ENCODE assay signal across 8 mouse cellular contexts in the genomic region with DNA sequence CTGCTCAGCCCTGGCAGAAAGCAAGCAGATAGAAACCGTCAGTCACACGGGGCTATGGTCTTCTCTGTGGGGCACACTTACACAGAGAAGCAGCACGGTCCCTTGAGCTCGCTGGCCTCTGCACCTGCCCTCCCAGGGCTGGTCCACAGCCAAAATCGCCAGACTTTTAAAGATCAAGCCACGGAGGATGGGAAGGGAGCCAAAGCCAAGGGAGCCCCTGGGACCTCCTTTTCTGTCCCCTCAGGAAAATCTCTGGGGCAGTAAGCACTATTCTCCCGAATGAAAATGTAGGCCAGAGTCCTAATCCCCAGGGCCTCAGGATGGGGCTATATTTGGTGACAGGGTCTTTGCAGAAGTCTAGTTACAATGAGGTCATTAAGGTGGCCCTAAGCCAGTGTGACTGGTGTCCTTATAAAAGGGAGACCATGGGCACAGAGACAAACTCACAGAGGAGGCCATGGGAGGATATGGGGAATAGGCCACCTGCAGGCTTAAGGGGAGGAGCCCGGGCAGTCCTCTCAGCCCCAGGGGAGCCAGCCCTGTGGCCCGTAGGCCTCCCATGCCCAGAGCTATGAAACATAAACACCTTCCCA. TPM values are rescaled to one million over a fixed set of nuclear protein-coding genes. Genes with fewer than 3 reads are reported as not detected.
DNase-seq lines count a peak whose midpoint lies in the region; ATAC-seq and TF ChIP-seq lines count a peak whose summit lies in the region.

No protein-coding gene starts in this region.

- peak; percentile 41 for DNase-seq in NIH3T3 (ENCODE audit: low read depth)
- no peak for DNase-seq in embryonic facial prominence, embryonic 10.5 days (ENCODE audit: low spot score)
- peak; percentile 80 for DNase-seq in kidney, postnatal 10 days
- DNase-seq in skeletal muscle tissue, adult 2 months (ENCODE audit: low read depth, low spot score) = peak; percentile 83
- no peak for DNase-seq in layer of hippocampus, postnatal 36 days
- DNase-seq in thymus, adult 2 months = no peak
- DNase-seq in layer of hippocampus, postnatal 14 days (ENCODE audit: low spot score in 2 of 2) = no peak

- H3K4me3 ChIP-seq in embryonic facial prominence, embryonic 10.5 days = peak overlapping the region; percentile 23; the same call in 1 of the 2 replicates
- H3K4me3 ChIP-seq in heart, embryonic 13.5 days = no peak overlapping the region
- H3K4me3 ChIP-seq in thymus, adult 2 months (ENCODE audit: control insufficient read depth, insufficient read depth, low read length) = no peak overlapping the region

- H3K9me3 ChIP-seq in embryonic facial prominence, embryonic 10.5 days = no peaks in the 10 kb centered on the region
- no peaks in the 10 kb centered on the region for H3K9me3 ChIP-seq in heart, embryonic 13.5 days

- no peak for TF ChIP-seq CTCF in thymus, adult 2 months (IDR thresholded peaks at IDR 0.05; ENCODE audit: borderline replicate concordance, control insufficient read depth, extremely low read depth, insufficient read depth, low read length, poor library complexity)

- H3K4me2 ChIP-seq in heart, embryonic 13.5 days = peak overlapping the region; percentile 9; the same call in 1 of the 2 replicates

- peak overlapping the region; percentile 87 for H3K27ac ChIP-seq in embryonic facial prominence, embryonic 10.5 days (replicated peaks)
- H3K27ac ChIP-seq in heart, embryonic 13.5 days (replicated peaks) = peak overlapping the region; percentile 81
- no peak overlapping the region for H3K27ac ChIP-seq in thymus, adult 2 months (ENCODE audit: control insufficient read depth, insufficient read depth, low read length)

- peaks cover 69% of the 10 kb centered on the region for H3K4me1 ChIP-seq in embryonic facial prominence, embryonic 10.5 days
- H3K4me1 ChIP-seq in heart, embryonic 13.5 days = peaks cover 82% of the 10 kb centered on the region
- peaks cover 83% of the 10 kb centered on the region for H3K4me1 ChIP-seq in thymus, adult 2 months (replicated peaks; ENCODE audit: control insufficient read depth, insufficient read depth, low read length)

- H3K9ac ChIP-seq in heart, embryonic 13.5 days = peak overlapping the region; percentile 61

- TF ChIP-seq POLR2A in thymus, adult 2 months (IDR thresholded peaks at IDR 0.05; ENCODE audit: control insufficient read depth, extremely low read depth, insufficient read depth, low read length, poor library complexity) = no peak

- H3K27me3 ChIP-seq in embryonic facial prominence, embryonic 10.5 days (replicated peaks; ENCODE audit: low read depth, poor library complexity, severe bottlenecking) = no peaks in the 10 kb centered on the region
- no peaks in the 10 kb centered on the region for H3K27me3 ChIP-seq in heart, embryonic 13.5 days (replicated peaks)
- H3K27me3 ChIP-seq in thymus, adult 2 months (ENCODE audit: control insufficient read depth, insufficient read depth, low read length) = no peaks in the 10 kb centered on the region

- ATAC-seq in heart, embryonic 13.5 days (ENCODE audit: extremely low read depth, insufficient number of reproducible peaks, low FRiP score, low TSS enrichment) = no peak

- 43% methylated on average over 9 of the region's 9 CpGs for WGBS in embryonic facial prominence, embryonic 10.5 days
- 40% methylated on average over 9 of the region's 9 CpGs for WGBS in heart, embryonic 13.5 days
- WGBS in thymus, adult 2 months = 63% methylated on average over 9 of the region's 9 CpGs

- no peaks in the 10 kb centered on the region for H3K36me3 ChIP-seq in embryonic facial prominence, embryonic 10.5 days (replicated peaks)
- H3K36me3 ChIP-seq in heart, embryonic 13.5 days = no peaks in the 10 kb centered on the region
- no peaks in the 10 kb centered on the region for H3K36me3 ChIP-seq in thymus, adult 2 months (ENCODE audit: control insufficient read depth, insufficient read depth, low read length)

RNA-seq across cellular contexts. Expression of a gene that starts 53.9 kb away (rescaled TPM):
- polyA plus RNA-seq in embryonic facial prominence, embryonic 10.5 days (2016; fragmentation: Nextera tagmentation; extraction: Ambion mirVana) = 34.8 and 42.2 TPM in 2 replicates
- 42.8 and 47.2 TPM in 2 replicates for polyA plus RNA-seq in heart, embryonic 13.5 days (2015; fragmentation: Nextera tagmentation; extraction: Ambion mirVana)
- total RNA-seq in layer of hippocampus, postnatal 36 days (2021) = 10 to 100 TPM; 32.6 to 45.9 TPM
- 22.2 and 29.0 TPM in 2 replicates for polyA plus RNA-seq in thymus, adult 2 months (2012; rRNA removed)
- 10 to 100 TPM; 53.7 to 56.6 TPM for total RNA-seq in layer of hippocampus, postnatal 14 days (2021)

Comparison
In these comparisons a context has a peak if more than half of its experiments do, and no peak if none do; other contexts are left out.
1. DNase-seq: peak in NIH3T3 (single experiment), kidney, postnatal 10 days (single experiment) and skeletal muscle tissue, adult 2 months (single experiment); none in embryonic facial prominence, embryonic 10.5 days (single experiment), layer of hippocampus, postnatal 36 days (0 of 2), thymus, adult 2 months (single experiment) and layer of hippocampus, postnatal 14 days (0 of 2).